In genomic region chr11:98080450-98080849, GRCm38 (mm10) we compare ENCODE assay signal across 34 mouse cellular contexts. TPM values are rescaled to one million over a fixed set of nuclear protein-coding genes. Genes with fewer than 3 reads are reported as not detected.
"Had no signal": no experiment of that assay in that cellular context is flagged by ENCODE, and none has a peak within 500 bp of the region (broad histone marks: within the 10 kb centered on the region; RNA-seq: fewer than 3 reads in every experiment).

No protein-coding gene starts in this region.

- H3K9me3 ChIP-seq: heart, embryonic 12.5 days; heart, embryonic 15.5 days; hindbrain, embryonic 10.5 days; hindbrain, embryonic 12.5 days; hindbrain, embryonic 13.5 days; hindbrain, embryonic 15.5 days; intestine, embryonic 15.5 days; kidney, embryonic 15.5 days had no signal

- DNase-seq: heart, postnatal 10 days; heart, postnatal 14 days; heart, postnatal 36 days; heart, postnatal 4 days; kidney, adult 11 months; kidney, adult 18-20 months; kidney, adult 2 months; kidney, adult 8-10 months; kidney, adult 9 months; kidney, postnatal 10 days; kidney, postnatal 14 days; kidney, postnatal 25 days; kidney, postnatal 36 days; kidney, postnatal 4 days; layer of hippocampus, adult 9-11 months; layer of hippocampus, postnatal 36 days had no signal

- H3K27ac ChIP-seq: heart, embryonic 13.5 days; heart, embryonic 15.5 days; hindbrain, embryonic 10.5 days; hindbrain, embryonic 12.5 days; hindbrain, embryonic 13.5 days; hindbrain, embryonic 14.5 days; hindbrain, embryonic 15.5 days; hindbrain, postnatal 0 days; intestine, embryonic 15.5 days; kidney, embryonic 15.5 days; kidney, postnatal 0 days; layer of hippocampus, adult 2 months; left cerebral cortex, adult 2 months had no signal

- H3K27me3 ChIP-seq: heart, embryonic 12.5 days; heart, embryonic 13.5 days; heart, embryonic 15.5 days; hindbrain, embryonic 12.5 days; hindbrain, embryonic 15.5 days; intestine, embryonic 15.5 days had no signal

- H3K4me3 ChIP-seq: heart, embryonic 12.5 days; heart, embryonic 13.5 days; heart, embryonic 15.5 days; hindbrain, embryonic 10.5 days; hindbrain, embryonic 12.5 days; hindbrain, embryonic 13.5 days; hindbrain, embryonic 15.5 days; intestine, embryonic 15.5 days; kidney, embryonic 15.5 days; layer of hippocampus, adult 2 months; left cerebral cortex, adult 2 months had no signal

- H3K4me1 ChIP-seq: hindbrain, embryonic 10.5 days; hindbrain, embryonic 12.5 days; intestine, embryonic 15.5 days; kidney, embryonic 15.5 days had no signal

- H3K36me3 ChIP-seq: heart, embryonic 15.5 days; hindbrain, embryonic 15.5 days; intestine, embryonic 15.5 days had no signal

- ATAC-seq: hindbrain, postnatal 0 days; inflammation-experienced regulatory T-cells, adult 6 months; intestine, embryonic 15.5 days; intestine, embryonic 16.5 days; intestine, postnatal 0 days had no signal

- H3K9ac ChIP-seq: heart, embryonic 12.5 days; heart, embryonic 13.5 days; heart, embryonic 15.5 days; hindbrain, embryonic 12.5 days; hindbrain, embryonic 13.5 days; hindbrain, embryonic 14.5 days; hindbrain, embryonic 15.5 days; intestine, embryonic 15.5 days; kidney, embryonic 15.5 days had no signal

- H3K4me2 ChIP-seq: heart, embryonic 12.5 days; heart, embryonic 13.5 days; heart, embryonic 15.5 days; hindbrain, embryonic 12.5 days; hindbrain, embryonic 13.5 days; hindbrain, embryonic 14.5 days; hindbrain, embryonic 15.5 days; intestine, embryonic 15.5 days; kidney, embryonic 15.5 days had no signal

RNA-seq across cellular contexts. Expression of gene Stac2, which starts 27.2 kb away (rescaled TPM):
- total RNA-seq: hematopoietic stem cell, adult 5-6 weeks had no signal
